Mouse (Mus musculus) CH12.LX (cell line): Measurements from ENCODE around the gene Ehd3.

Experiments
- CTCF ChIP-seq, 2 experiments: IDR thresholded peaks in 1 of 2; conservative IDR thresholded peaks in 1 of 2; 2 replicates each; pipeline ENCODE4 v1.5.1; 2011 to 2012; ENCODE audit warnings: low read depth in 2 of 2, low read length in 2 of 2, improper control_type of control experiment in 1 of 2, inconsistent platforms in 1 of 2, mild to moderate bottlenecking in 1 of 2, moderate library complexity in 1 of 2
- MAFK ChIP-seq: IDR thresholded peaks from 2 replicates; pipeline ENCODE4 v1.6.1; 2011; ENCODE audit warnings: low read length, improper control_type of control experiment; ENCODE audit not compliant: insufficient replicate concordance
- MAX ChIP-seq: IDR thresholded peaks from 2 replicates; pipeline ENCODE4 v1.6.1; 2011; ENCODE audit warnings: low read length, improper control_type of control experiment
- NRF1 ChIP-seq: IDR thresholded peaks from 2 replicates; pipeline ENCODE4 v1.6.1; 2014; ENCODE audit warnings: low read depth, mild to moderate bottlenecking, inconsistent platforms, low read length, improper control_type of control experiment, moderate library complexity
- USF1 ChIP-seq: IDR thresholded peaks from 2 replicates; pipeline ENCODE4 v1.6.1; 2014; ENCODE audit warnings: low read depth, mild to moderate bottlenecking, inconsistent platforms, low read length, improper control_type of control experiment

DNA sequence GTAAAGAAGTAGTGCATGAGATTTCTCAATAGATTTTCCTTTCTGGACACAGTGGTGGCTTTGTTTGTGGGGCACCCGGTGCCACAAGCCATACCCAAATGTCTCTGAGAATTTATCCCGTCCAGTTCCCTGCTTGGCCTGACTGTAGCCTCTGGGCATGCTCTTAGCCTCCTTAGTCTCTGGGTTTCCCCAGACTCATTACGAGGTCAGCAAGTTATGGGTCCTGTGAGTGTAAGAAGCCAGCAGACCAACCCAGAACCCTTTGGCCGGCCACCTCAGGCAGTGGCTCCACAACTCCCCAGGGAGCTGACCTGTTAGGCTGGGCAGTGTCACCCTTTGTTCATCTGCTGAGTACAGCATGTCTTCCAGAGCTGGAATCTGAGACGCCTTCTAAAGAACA is 7.6 kb downstream of the Ehd3 start:
- TF ChIP-seq MAFK (no peak), USF1 (no peak), CTCF (conservative IDR thresholded peaks at IDR 0.05 in 1 of 2, IDR thresholded peaks at IDR 0.05 in 1 of 2; ENCODE audit: low read depth in 2 of 2, low read length in 2 of 2) (no peak), MAX (no peak), NRF1 (peak; percentile 60; the same call in 1 of the 2 replicates)
